ENCODE assay signal across 8 mouse cellular contexts in the genomic region with DNA sequence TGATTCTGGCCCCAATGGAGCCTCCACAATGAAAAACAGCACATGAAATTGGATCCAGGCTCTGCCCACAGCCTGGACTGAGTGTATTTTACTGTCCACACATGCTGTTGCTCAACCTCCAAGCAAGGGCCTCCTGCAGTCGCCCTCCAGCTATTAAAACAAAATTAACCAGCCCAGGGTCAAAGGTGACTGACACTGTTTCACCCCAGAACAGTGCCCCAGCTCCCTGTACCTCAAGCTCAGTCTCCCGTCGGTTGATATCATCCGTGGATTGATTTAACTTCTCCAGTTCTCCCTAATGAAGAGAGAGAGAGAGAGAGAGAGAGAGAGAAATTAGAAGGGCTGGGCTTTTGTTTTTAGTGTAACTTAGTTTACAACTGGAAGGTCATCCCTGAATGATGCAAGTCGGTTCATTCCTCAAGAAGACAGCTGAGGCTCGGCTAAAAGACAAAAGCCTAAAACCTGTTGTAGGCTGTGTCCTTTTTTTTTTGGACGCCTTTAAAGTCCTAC. TPM values are rescaled to one million over a fixed set of nuclear protein-coding genes. Genes with fewer than 3 reads are reported as not detected.
DNase-seq lines count a peak whose midpoint lies in the region; ATAC-seq lines count a peak whose summit lies in the region.

No protein-coding gene starts in this region.

- H3K4me3 ChIP-seq in hindbrain, embryonic 14.5 days (replicated peaks; ENCODE audit: low read length) = peak overlapping the region; percentile 57
- H3K4me3 ChIP-seq in neural tube, embryonic 15.5 days (replicated peaks) = peak overlapping the region; percentile 87

- peak overlapping the region; percentile 63 for H3K4me2 ChIP-seq in hindbrain, embryonic 14.5 days (replicated peaks)
- peak overlapping the region; percentile 72 for H3K4me2 ChIP-seq in neural tube, embryonic 15.5 days

- whole genome bisulfite sequencing in hindbrain, embryonic 14.5 days = 18% methylated on average over 7 of the region's 7 CpGs
- 18% methylated on average over 7 of the region's 7 CpGs for WGBS in neural tube, embryonic 15.5 days

- ATAC-seq in hindbrain, embryonic 14.5 days (ENCODE audit: low FRiP score) = no peak
- no peak for ATAC-seq in neural tube, embryonic 15.5 days (ENCODE audit: low FRiP score)

- intact Hi-C loops in left cerebral cortex, postnatal 25 days (cut with DNase I) = no loop called here

- H3K36me3 ChIP-seq in hindbrain, embryonic 14.5 days (replicated peaks; ENCODE audit: control insufficient read depth, insufficient read depth) = peaks cover 9% of the 10 kb centered on the region; the same call in 1 of the 2 replicates
- H3K36me3 ChIP-seq in neural tube, embryonic 15.5 days = peaks cover 10% of the 10 kb centered on the region

- peak; percentile 60 for DNase-seq in adrenal gland, postnatal 14 days
- no peak for DNase-seq in adrenal gland, adult 8-10 months
- peak; percentile 78 for DNase-seq in embryo, embryonic 11 days
- no peak for DNase-seq in hindbrain, embryonic 14.5 days (ENCODE audit: low spot score)
- peak; percentile 31 for DNase-seq in liver
- DNase-seq in left cerebral cortex, postnatal 25 days (ENCODE audit: low spot score in 2 of 2) = no peak
- no peak for DNase-seq in thymus, postnatal 10 days (ENCODE audit: low spot score in 2 of 2)

- H3K9ac ChIP-seq in hindbrain, embryonic 14.5 days = peak overlapping the region; percentile 93
- peak overlapping the region; percentile 26; the same call in 1 of the 2 replicates for H3K9ac ChIP-seq in neural tube, embryonic 15.5 days (replicated peaks)

- H3K27ac ChIP-seq in hindbrain, embryonic 14.5 days = no peak overlapping the region
- H3K27ac ChIP-seq in neural tube, embryonic 15.5 days (replicated peaks) = no peak overlapping the region; the same call in 1 of the 2 replicates

- H3K27me3 ChIP-seq in hindbrain, embryonic 14.5 days (ENCODE audit: control insufficient read depth, insufficient read depth, low read length) = no peaks in the 10 kb centered on the region
- no peaks in the 10 kb centered on the region for H3K27me3 ChIP-seq in neural tube, embryonic 15.5 days (replicated peaks)

- H3K4me1 ChIP-seq in hindbrain, embryonic 14.5 days (replicated peaks; ENCODE audit: control insufficient read depth, insufficient read depth, low read length) = peaks cover 29% of the 10 kb centered on the region
- H3K4me1 ChIP-seq in neural tube, embryonic 15.5 days = peaks cover 47% of the 10 kb centered on the region

- H3K9me3 ChIP-seq in hindbrain, embryonic 14.5 days (ENCODE audit: control insufficient read depth, low read length) = no peaks in the 10 kb centered on the region
- no peaks in the 10 kb centered on the region for H3K9me3 ChIP-seq in neural tube, embryonic 15.5 days (replicated peaks)

RNA-seq across cellular contexts. Expression of gene Sh3bp5, which starts 2.0 kb away (rescaled TPM):
- total RNA-seq in adrenal gland, postnatal 14 days (2021) = 123 and 142 TPM in 2 replicates
- 100 to 1,000 TPM; 112 to 172 (median 115) TPM for total RNA-seq in adrenal gland, adult 8-10 months (2022)
- polyA plus RNA-seq in hindbrain, embryonic 14.5 days (2014; fragmentation: Nextera tagmentation; extraction: Ambion mirVana) = 86.9 and 93.7 TPM in 2 replicates
- 131 and 150 TPM in 2 replicates for polyA plus RNA-seq in neural tube, embryonic 15.5 days (2015; fragmentation: Nextera tagmentation; extraction: Ambion mirVana)
- total RNA-seq in left cerebral cortex, postnatal 25 days (2021) = 10 to 100 TPM; 56.7 to 65.8 TPM

Comparison
In these comparisons a context has a peak if more than half of its experiments do, and no peak if none do; other contexts are left out.
1. DNase-seq: peak in adrenal gland, postnatal 14 days (single experiment), embryo, embryonic 11 days (single experiment) and liver (single experiment); none in adrenal gland, adult 8-10 months (single experiment), hindbrain, embryonic 14.5 days (single experiment), left cerebral cortex, postnatal 25 days (0 of 2) and thymus, postnatal 10 days (0 of 2).